Mouse (Mus musculus): ENCODE data around the gene Fam3c. TPM values are rescaled to one million over a fixed set of nuclear protein-coding genes. Genes with fewer than 3 reads are reported as not detected.

The Fam3c gene
- polyA plus RNA-seq, 1 experiment: 19.7 TPM

DNA sequence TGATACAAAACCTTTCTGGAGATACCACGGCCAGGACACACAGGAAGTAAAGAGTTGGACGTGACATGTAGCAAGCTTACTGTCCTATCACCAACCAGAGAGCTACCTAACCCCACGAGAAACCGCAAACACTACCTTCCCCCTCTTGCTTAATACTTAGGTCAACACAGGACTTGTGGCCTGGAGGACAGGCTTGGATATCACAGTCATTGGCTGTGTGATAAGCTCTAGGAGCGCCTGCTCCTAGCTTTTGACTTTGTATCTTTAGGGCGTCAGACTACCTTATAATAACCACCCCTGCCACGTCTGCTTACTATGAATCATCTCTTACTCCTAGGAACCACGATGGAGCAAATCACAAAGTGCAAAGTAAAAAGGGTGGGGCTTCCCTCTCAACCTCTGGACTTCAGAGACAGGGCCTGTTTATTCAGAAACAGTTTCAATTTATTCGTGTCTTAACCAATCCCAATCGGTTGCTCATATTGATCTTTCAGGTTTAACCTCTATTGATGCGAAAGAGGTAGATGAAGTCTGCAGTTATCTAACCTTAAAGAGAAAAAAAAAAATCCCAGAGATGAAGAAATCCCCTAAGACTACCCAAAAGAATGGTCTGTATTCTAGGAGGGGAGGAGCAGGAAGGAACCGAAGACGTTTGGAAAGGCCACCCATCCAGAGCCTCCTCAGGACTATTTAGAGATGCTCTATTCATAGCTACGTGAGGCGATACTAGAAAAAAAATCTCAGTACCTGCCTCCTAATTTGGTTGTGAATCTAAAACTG, 16.1 kb downstream of the Fam3c start:
- H3K4me3 ChIP-seq (replicated peaks; ENCODE audit: control insufficient read depth, low read depth, low read length): no peak overlapping the region
- no peak overlapping the region for H3K27ac ChIP-seq (ENCODE audit: control insufficient read depth, insufficient read depth, low read depth, low read length, poor library complexity)
- WGBS: 68% methylated on average over 15 of the region's 15 CpGs
- H3K4me1 ChIP-seq (ENCODE audit: control insufficient read depth, insufficient read depth, low read length): no peaks in the 10 kb centered on the region; the same call in 1 of the 2 replicates
- TF ChIP-seq POLR2A (IDR thresholded peaks at IDR 0.05; ENCODE audit: borderline replicate concordance, control insufficient read depth, low read depth, low read length) (no peak), CTCF (IDR thresholded peaks at IDR 0.05; ENCODE audit: control insufficient read depth, insufficient read depth, low read length) (no peak)

DNA sequence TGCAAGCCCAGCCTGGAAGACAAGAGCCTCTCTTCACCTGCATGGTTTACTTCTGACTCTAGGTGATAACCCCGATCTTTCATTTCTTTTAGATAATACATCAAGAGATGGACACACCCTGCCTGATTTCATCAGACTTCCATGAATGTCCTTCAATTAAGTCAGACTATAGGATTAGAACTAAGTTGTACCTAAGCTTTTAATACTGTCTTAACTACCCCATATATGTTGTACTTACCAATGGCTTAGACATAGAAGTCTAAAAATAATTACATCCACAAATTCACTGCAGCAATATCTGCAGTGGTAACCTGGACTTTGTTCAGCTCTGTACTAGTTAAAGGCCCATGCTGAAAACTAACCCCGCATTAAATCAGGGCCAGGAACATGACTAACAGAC, 23.5 kb downstream of the Fam3c start:
- Histone ChIP-seq H3K27ac (ENCODE audit: control insufficient read depth, insufficient read depth, low read depth, low read length, poor library complexity) (no peak overlapping the region), H3K4me1 (ENCODE audit: control insufficient read depth, insufficient read depth, low read length) (peaks cover 2% of the 10 kb centered on the region), H3K4me3 (replicated peaks; ENCODE audit: control insufficient read depth, low read depth, low read length) (no peak overlapping the region)
- no peak for TF ChIP-seq POLR2A (IDR thresholded peaks at IDR 0.05; ENCODE audit: borderline replicate concordance, control insufficient read depth, low read depth, low read length)
- no peak for TF ChIP-seq CTCF (IDR thresholded peaks at IDR 0.05; ENCODE audit: control insufficient read depth, insufficient read depth, low read length)
- WGBS: 83% methylated on average over 2 of the region's 2 CpGs

DNA sequence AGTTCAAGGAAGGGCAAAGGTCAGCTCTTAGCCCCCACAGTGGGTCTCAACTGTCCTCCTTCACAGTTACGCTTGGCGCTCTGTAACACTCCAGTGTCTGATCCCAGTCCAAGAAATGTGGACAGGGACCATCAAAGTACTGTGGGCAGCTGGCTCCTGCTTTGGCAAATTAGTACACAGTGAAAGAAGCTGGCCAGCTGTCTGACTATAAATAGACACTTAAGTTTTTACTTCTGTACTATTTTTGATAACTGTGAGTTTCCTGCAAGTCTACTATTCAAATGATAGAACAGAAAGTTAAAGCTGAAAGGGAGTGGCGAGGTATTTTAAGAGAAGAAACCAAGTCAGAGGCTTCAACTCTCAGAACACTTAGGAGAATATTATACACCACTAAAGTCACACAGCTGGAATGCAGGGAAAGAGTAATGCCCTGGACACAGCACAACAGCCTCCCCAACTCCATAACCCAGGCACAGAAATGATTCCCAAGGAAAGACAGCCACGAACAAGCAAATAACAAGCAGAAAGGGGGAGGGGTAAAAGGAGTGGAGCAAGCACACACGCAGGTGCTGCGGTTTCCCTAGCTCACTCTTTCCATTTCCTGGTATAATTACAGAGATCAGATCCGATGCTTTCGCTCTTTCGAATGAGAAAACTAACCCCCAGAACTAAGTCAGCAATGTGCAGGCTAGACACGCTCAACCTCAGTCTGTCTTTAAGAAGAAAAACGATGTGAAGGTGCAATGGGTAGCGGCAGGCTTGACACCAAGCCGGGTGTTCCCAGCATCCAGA, 25.7 kb downstream of the Fam3c start:
- peaks cover 2% of the 10 kb centered on the region for H3K4me1 ChIP-seq (ENCODE audit: control insufficient read depth, insufficient read depth, low read length)
- H3K4me3 ChIP-seq (replicated peaks; ENCODE audit: control insufficient read depth, low read depth, low read length): peak overlapping the region; percentile 36
- 66% methylated on average over 13 of the region's 13 CpGs for WGBS
- TF ChIP-seq POLR2A (IDR thresholded peaks at IDR 0.05; ENCODE audit: borderline replicate concordance, control insufficient read depth, low read depth, low read length) (no peak), CTCF (IDR thresholded peaks at IDR 0.05; ENCODE audit: control insufficient read depth, insufficient read depth, low read length) (no peak)
- H3K27ac ChIP-seq (ENCODE audit: control insufficient read depth, insufficient read depth, low read depth, low read length, poor library complexity): peak overlapping the region; percentile 83

DNA sequence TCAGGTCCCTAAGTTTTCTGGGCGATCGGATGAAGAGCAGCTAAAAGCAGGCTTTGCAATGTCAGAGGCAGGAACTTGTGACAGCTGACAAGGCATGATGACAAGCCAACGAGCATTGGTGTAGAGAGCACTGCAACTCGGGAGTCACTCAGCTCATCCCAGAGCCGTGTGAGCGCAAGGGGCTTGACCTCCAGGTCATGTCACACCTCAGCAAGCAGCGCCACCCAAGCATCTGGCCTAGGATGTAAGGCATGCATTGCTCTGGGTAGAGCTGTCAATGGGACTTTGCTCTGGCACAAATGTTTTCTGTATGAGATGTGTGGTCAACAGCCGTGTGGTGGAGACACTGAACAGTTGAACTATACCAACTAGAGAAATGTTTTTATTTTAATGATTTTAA, 28.1 kb downstream of the Fam3c start:
- H3K4me3 ChIP-seq (replicated peaks; ENCODE audit: control insufficient read depth, low read depth, low read length): no peak overlapping the region
- 82% methylated on average over 8 of the region's 8 CpGs for WGBS
- no peak overlapping the region for H3K27ac ChIP-seq (ENCODE audit: control insufficient read depth, insufficient read depth, low read depth, low read length, poor library complexity)
- no peak for TF ChIP-seq POLR2A (IDR thresholded peaks at IDR 0.05; ENCODE audit: borderline replicate concordance, control insufficient read depth, low read depth, low read length)
- no peak for TF ChIP-seq CTCF (IDR thresholded peaks at IDR 0.05; ENCODE audit: control insufficient read depth, insufficient read depth, low read length)
- H3K4me1 ChIP-seq (ENCODE audit: control insufficient read depth, insufficient read depth, low read length): peaks cover 2% of the 10 kb centered on the region

DNA sequence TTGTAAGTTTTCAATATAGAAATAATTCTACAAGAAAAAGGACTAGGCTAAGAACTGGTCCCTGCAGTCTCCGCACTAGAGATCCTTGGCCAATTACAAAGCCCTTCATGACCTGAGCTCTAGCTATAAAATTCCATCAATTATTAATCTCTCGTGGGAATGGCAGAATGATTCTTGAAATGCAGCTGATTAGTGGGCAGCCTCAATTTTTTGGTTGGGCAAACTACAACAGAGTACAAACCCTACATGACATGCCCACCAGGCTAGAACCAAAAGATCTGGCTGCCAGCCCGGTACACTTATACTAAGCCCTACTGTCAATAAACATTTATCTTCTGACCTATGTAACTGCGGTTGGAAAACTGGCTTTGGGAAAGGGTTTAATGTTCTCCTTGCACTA, 29.0 kb downstream of the Fam3c start:
- TF ChIP-seq POLR2A (IDR thresholded peaks at IDR 0.05; ENCODE audit: borderline replicate concordance, control insufficient read depth, low read depth, low read length) (no peak), CTCF (IDR thresholded peaks at IDR 0.05; ENCODE audit: control insufficient read depth, insufficient read depth, low read length) (no peak)
- 91% methylated on average over 4 of the region's 4 CpGs for WGBS
- Histone ChIP-seq H3K4me1 (ENCODE audit: control insufficient read depth, insufficient read depth, low read length) (peaks cover 2% of the 10 kb centered on the region), H3K4me3 (replicated peaks; ENCODE audit: control insufficient read depth, low read depth, low read length) (no peak overlapping the region), H3K27ac (ENCODE audit: control insufficient read depth, insufficient read depth, low read depth, low read length, poor library complexity) (no peak overlapping the region)

DNA sequence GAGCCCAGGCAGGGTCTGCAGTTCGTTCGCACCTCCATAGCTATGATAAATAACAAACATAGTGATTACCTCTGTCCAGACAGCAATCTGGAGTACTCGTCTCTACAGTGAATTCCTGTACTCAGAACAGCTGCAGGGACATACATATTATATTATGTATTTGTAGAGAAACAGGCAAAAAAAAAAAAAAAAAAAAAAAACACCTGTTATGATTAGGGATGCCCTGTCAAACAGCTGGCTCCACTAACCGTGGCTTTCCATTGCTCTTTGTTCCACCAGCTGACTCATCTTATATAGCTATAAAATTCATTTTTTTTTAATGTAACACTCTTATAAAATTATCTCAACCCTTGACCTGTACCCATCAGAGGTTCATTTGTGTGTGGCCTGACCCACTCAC, 29.8 kb downstream of the Fam3c start:
- Histone ChIP-seq H3K4me3 (replicated peaks; ENCODE audit: control insufficient read depth, low read depth, low read length) (no peak overlapping the region), H3K27ac (ENCODE audit: control insufficient read depth, insufficient read depth, low read depth, low read length, poor library complexity) (no peak overlapping the region), H3K4me1 (ENCODE audit: control insufficient read depth, insufficient read depth, low read length) (no peaks in the 10 kb centered on the region; the same call in 1 of the 2 replicates)
- 82% methylated on average over 4 of the region's 4 CpGs for WGBS
- TF ChIP-seq CTCF (IDR thresholded peaks at IDR 0.05; ENCODE audit: control insufficient read depth, insufficient read depth, low read length) (no peak), POLR2A (IDR thresholded peaks at IDR 0.05; ENCODE audit: borderline replicate concordance, control insufficient read depth, low read depth, low read length) (no peak)

DNA sequence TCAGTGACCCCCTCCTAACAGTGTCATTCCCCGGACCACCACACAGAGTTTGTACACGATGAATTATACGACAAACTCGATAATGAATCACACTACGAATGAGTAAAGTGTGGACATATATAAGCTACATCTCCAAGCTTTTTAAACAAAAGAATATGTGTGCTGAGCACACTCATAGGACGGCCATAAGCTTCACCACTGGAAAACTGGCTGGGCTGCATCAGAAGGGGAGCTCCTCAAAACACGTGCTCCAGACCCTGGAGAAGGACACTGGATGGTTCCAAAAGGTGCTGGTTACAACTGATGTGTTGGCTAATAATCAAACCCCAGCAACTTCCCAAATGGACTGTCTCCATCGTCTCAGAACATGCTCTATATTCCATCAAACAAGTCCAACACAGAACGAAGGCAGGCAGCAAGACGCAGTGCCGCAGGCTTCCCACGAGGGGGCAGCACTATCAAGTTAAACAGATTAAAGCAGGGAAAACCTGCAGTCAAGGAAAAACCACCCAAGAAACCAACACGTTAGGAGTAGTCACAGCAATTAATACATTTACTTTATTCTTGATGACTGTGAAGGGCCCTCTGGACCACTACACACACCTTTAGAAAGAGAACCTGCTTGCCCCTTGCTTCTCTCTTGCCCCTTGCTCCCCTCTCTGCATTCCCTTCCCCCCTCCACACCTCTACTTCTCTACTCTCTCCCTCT, 30.5 kb downstream of the Fam3c start:
- H3K4me3 ChIP-seq (replicated peaks; ENCODE audit: control insufficient read depth, low read depth, low read length): no peak overlapping the region
- no peaks in the 10 kb centered on the region; the same call in 1 of the 2 replicates for H3K4me1 ChIP-seq (ENCODE audit: control insufficient read depth, insufficient read depth, low read length)
- TF ChIP-seq POLR2A (IDR thresholded peaks at IDR 0.05; ENCODE audit: borderline replicate concordance, control insufficient read depth, low read depth, low read length): no peak
- peak; percentile 87 for TF ChIP-seq CTCF (IDR thresholded peaks at IDR 0.05; ENCODE audit: control insufficient read depth, insufficient read depth, low read length)
- no peak overlapping the region for H3K27ac ChIP-seq (ENCODE audit: control insufficient read depth, insufficient read depth, low read depth, low read length, poor library complexity)
- WGBS: 51% methylated on average over 13 of the region's 13 CpGs

DNA sequence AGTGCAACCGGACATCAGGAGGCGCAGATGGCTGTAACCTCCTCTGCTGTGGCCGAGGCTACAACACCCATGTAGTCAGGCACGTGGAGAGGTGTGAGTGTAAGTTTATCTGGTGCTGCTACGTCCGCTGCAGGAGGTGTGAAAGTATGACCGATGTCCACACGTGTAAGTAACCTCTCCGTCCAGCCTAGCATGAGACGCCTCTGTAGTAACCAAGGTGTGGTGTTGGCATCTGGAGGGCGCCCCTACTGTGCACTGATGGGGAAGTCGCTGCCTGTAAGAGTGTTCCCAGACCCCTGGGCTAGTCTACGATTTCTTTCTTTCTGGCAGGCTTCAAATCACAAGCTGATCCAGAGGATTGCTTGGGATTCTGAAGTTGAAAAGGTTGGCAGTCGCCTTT, 58.0 kb downstream of the Fam3c start:
- Histone ChIP-seq H3K4me3 (replicated peaks; ENCODE audit: control insufficient read depth, low read depth, low read length) (no peak overlapping the region), H3K4me1 (ENCODE audit: control insufficient read depth, insufficient read depth, low read length) (no peaks in the 10 kb centered on the region), H3K27ac (ENCODE audit: control insufficient read depth, insufficient read depth, low read depth, low read length, poor library complexity) (no peak overlapping the region)
- TF ChIP-seq POLR2A (IDR thresholded peaks at IDR 0.05; ENCODE audit: borderline replicate concordance, control insufficient read depth, low read depth, low read length) (no peak), CTCF (IDR thresholded peaks at IDR 0.05; ENCODE audit: control insufficient read depth, insufficient read depth, low read length) (no peak)
- WGBS: 73% methylated on average over 14 of the region's 14 CpGs
